Mouse (Mus musculus): Measurements from ENCODE around the gene Cstad. TPM values are rescaled to one million over a fixed set of nuclear protein-coding genes. Genes with fewer than 3 reads are reported as not detected.
A peak's percentile ranks its signal among the peaks of the same experiment; 100 is the strongest.

Gene Cstad
- polyA plus RNA-seq, 1 experiment = not detected

DNA sequence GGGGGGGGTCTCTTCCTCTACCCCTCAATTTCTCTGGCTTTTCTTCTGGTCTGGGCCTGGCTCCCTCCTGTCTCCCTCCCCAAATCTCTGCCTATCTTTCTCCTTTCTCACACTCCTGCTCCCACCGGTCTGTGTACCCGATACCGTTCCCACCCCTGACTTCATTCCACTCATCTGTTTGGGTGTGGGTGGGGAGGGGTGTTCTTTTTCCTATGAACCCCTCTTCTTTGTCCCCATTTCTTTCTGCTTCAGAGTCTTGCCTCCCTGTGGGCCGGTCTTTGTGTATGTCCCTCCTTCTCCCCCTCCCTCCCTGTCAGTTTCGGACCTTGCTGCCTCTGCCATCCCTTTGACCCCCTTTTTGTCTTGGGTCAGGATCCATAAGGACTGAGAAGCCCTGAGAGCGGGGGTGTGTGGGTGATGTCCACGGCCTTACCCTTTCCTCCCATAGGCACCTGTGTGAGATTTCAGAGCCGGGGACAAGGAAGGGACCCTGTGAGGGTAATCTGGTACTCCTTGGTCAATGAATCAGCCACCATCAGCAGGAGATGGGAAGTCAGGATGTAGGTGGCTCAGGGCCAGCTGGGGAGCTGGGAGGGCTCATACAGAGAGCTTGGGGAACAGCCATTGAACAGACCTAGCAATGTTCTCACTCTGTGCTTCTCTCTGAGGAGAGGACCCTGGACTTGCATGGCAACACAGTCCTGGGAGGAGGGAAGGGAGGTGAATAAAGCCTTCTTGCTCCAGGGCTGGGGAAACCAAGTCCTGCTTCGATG lies 19.5 kb downstream of the Cstad start:
- 75% methylated on average over 9 of the region's 9 CpGs for WGBS
- H3K27ac ChIP-seq (ENCODE audit: insufficient read depth, low read depth, low read length) = no peak overlapping the region

DNA sequence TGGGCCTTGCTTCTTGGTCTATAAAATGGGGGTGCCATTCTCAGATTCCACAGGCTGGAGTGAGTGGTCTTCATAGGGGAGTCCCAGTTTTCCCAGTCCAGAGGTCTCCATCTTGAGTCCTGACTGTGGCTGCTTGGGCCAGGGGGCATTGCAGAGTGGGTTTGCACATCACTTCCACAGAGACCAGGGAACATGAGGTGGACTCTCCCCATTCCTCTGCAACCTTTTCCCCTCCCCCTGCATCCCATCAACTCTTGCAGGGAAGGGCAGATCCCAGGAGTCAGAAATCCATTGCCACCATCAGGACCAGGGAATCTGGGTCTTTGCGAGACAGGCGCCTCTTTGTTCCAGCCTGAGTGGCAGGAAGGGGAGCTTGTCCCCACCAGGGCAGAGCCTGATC lies 21.0 kb downstream of the Cstad start:
- H3K4me3 ChIP-seq (ENCODE audit: low read depth, low read length) = no peak overlapping the region
- 100% methylated on average over 2 of the region's 2 CpGs for WGBS

More for the DNA sequence above, 19.5 kb downstream of the Cstad start:
- no peaks in the 10 kb centered on the region for H3K27me3 ChIP-seq (ENCODE audit: control insufficient read depth, insufficient read depth, low read length)
- no peaks in the 10 kb centered on the region for H3K36me3 ChIP-seq (ENCODE audit: control insufficient read depth, insufficient read depth, low read length)
- no peak for TF ChIP-seq CTCF (IDR thresholded peaks at IDR 0.05; ENCODE audit: extremely low read depth, insufficient read length, insufficient replicate concordance, low read depth, low read length)
- no peak for TF ChIP-seq POLR2A (IDR thresholded peaks at IDR 0.05; ENCODE audit: low read depth, low read length)
- H3K4me3 ChIP-seq (ENCODE audit: low read depth, low read length) = peak overlapping the region; percentile 1; the same call in 1 of the 2 replicates
- H3K4me1 ChIP-seq (ENCODE audit: control insufficient read depth, insufficient read depth, insufficient read length, low read length) = peaks cover 4% of the 10 kb centered on the region

DNA sequence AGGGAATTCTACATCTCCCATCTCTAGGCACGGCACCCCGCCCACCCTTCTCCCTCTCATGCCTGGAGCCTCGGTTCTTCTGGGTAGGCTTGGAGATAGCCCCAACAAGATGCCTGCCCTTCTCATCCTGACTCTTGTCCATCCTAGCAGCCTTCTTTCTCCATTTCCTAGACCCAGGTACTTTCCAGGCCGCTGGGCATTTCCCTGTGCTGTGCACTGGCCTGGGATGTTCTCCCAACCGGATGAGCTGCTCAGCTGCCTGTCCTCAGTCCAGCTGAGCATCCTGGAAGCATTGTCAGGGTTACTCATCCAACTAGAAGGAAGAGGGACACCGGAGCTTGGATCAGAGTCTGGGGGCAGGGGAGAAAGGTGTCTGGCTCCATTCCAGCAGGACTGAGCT lies 21.6 kb downstream of the Cstad start:
- H3K27me3 ChIP-seq (ENCODE audit: control insufficient read depth, insufficient read depth, low read length) = no peaks in the 10 kb centered on the region
- no peak overlapping the region for H3K27ac ChIP-seq (ENCODE audit: insufficient read depth, low read depth, low read length)
- 71% methylated on average over 6 of the region's 6 CpGs for WGBS
- no peaks in the 10 kb centered on the region for H3K36me3 ChIP-seq (ENCODE audit: control insufficient read depth, insufficient read depth, low read length)
- peaks cover 4% of the 10 kb centered on the region for H3K4me1 ChIP-seq (ENCODE audit: control insufficient read depth, insufficient read depth, insufficient read length, low read length)
- TF ChIP-seq POLR2A (IDR thresholded peaks at IDR 0.05; ENCODE audit: low read depth, low read length) (no peak), CTCF (IDR thresholded peaks at IDR 0.05; ENCODE audit: extremely low read depth, insufficient read length, insufficient replicate concordance, low read depth, low read length) (no peak)
- H3K4me3 ChIP-seq (ENCODE audit: low read depth, low read length) = no peak overlapping the region

More for the DNA sequence above, 21.0 kb downstream of the Cstad start:
- H3K27ac ChIP-seq (ENCODE audit: insufficient read depth, low read depth, low read length) = no peak overlapping the region
- H3K4me1 ChIP-seq (ENCODE audit: control insufficient read depth, insufficient read depth, insufficient read length, low read length) = peaks cover 4% of the 10 kb centered on the region
- no peaks in the 10 kb centered on the region for H3K27me3 ChIP-seq (ENCODE audit: control insufficient read depth, insufficient read depth, low read length)
- TF ChIP-seq POLR2A (IDR thresholded peaks at IDR 0.05; ENCODE audit: low read depth, low read length) (no peak), CTCF (IDR thresholded peaks at IDR 0.05; ENCODE audit: extremely low read depth, insufficient read length, insufficient replicate concordance, low read depth, low read length) (no peak)
- H3K36me3 ChIP-seq (ENCODE audit: control insufficient read depth, insufficient read depth, low read length) = no peaks in the 10 kb centered on the region

DNA sequence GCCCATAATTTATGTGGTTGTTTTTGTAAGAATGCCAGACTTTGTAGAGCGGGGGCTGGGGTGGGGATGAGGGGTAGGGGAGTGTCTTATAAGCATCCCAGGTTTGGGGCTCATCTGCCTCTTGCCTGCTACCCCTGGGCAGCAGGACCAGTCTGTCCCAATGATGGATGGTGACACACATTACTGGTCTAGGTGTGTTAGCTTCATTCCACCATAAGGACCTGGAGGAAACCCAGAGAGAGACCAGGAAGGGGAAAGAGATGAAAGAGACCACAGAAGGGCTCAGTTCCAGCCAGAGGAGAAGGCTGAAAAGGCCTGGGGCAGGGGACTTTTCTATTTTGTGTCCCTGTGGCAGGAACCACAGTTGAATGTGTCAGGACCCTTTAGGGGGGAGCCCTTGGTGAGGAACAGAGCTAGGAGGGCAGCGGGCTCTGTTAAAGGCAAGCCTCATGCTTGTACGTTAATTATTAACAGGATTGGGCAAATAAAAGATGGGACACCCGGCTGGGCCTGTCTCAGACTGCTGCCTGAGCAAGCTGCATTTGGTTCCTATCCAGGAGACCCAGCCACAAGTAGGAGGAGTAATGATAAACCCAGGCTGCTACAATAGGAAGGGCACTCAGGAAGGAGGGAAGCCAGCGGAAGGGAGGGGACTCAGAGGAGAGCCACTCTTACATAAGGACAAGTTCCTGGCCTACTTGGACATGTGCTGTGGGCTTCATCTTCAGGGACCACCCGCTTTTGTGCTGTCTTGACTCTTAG lies 23.8 kb downstream of the Cstad start:
- Histone ChIP-seq H3K36me3 (ENCODE audit: control insufficient read depth, insufficient read depth, low read length) (no peaks in the 10 kb centered on the region), H3K4me1 (ENCODE audit: control insufficient read depth, insufficient read depth, insufficient read length, low read length) (peaks cover 4% of the 10 kb centered on the region), H3K4me3 (ENCODE audit: low read depth, low read length) (no peak overlapping the region), H3K27me3 (ENCODE audit: control insufficient read depth, insufficient read depth, low read length) (no peaks in the 10 kb centered on the region), H3K27ac (ENCODE audit: insufficient read depth, low read depth, low read length) (0 out of 2 replicates have a peak overlapping the region, but pooled peaks have one; percentile 5)
- no peak for TF ChIP-seq POLR2A (IDR thresholded peaks at IDR 0.05; ENCODE audit: low read depth, low read length)
- TF ChIP-seq CTCF (IDR thresholded peaks at IDR 0.05; ENCODE audit: extremely low read depth, insufficient read length, insufficient replicate concordance, low read depth, low read length) = no peak
- WGBS = 23% methylated on average over 6 of the region's 6 CpGs

DNA sequence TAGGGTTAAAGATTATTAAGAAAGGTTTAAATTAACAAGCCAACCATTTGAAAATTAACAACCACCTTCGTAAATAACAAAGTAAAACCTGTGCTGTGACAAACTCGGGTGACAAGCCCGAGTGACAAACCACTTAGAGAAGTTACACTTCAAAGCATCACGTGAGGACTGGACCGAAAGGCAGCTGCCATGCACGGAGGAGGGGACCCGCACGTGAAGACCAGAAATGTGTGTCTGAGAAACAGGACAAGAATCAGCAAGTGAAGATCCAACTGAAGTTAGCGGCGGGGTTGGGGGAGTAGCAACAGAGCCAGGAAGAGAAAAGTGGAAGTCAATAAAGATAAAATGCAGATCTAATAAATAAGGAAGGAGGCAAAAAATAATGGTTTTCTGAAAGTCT lies 29.0 kb downstream of the Cstad start:
- H3K27ac ChIP-seq (ENCODE audit: insufficient read depth, low read depth, low read length) = no peak overlapping the region
- no peak for TF ChIP-seq POLR2A (IDR thresholded peaks at IDR 0.05; ENCODE audit: low read depth, low read length)
- TF ChIP-seq CTCF (IDR thresholded peaks at IDR 0.05; ENCODE audit: extremely low read depth, insufficient read length, insufficient replicate concordance, low read depth, low read length) = no peak
- no peaks in the 10 kb centered on the region for H3K36me3 ChIP-seq (ENCODE audit: control insufficient read depth, insufficient read depth, low read length)
- H3K27me3 ChIP-seq (ENCODE audit: control insufficient read depth, insufficient read depth, low read length) = no peaks in the 10 kb centered on the region
- peaks cover 5% of the 10 kb centered on the region for H3K4me1 ChIP-seq (ENCODE audit: control insufficient read depth, insufficient read depth, insufficient read length, low read length)
- WGBS = 35% methylated on average over 10 of the region's 10 CpGs
- 0 out of 2 replicates have a peak overlapping the region, but pooled peaks have one; percentile 4 for H3K4me3 ChIP-seq (ENCODE audit: low read depth, low read length)

DNA sequence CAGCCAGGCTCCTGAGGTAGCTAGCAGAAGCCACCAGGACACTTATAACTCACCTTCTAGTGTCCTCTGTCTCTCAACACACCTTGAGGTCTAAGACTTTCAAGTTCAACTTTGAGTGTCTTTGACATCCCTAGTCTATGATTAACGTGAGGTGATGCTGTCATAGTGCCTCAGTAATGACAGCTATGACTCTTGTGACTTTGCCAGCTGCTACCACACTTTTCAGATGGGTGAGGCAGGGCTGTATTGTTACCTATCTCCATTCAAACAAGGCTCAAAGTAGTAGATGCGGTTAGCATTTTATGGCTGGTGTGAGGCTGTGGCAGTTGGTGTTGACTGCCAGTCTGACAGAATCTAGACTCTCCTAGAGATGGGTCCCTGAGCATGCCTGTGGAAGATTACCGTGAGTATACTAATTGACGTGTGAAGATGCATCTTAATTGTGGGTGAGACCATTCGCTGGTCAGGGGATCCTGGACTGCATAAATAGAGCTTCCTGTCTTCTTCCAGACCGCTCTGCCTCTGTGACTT lies 30.5 kb downstream of the Cstad start:
- no peaks in the 10 kb centered on the region for H3K27me3 ChIP-seq (ENCODE audit: control insufficient read depth, insufficient read depth, low read length)
- WGBS = 79% methylated on average over 6 of the region's 6 CpGs
- TF ChIP-seq CTCF (IDR thresholded peaks at IDR 0.05; ENCODE audit: extremely low read depth, insufficient read length, insufficient replicate concordance, low read depth, low read length) = no peak
- no peak for TF ChIP-seq POLR2A (IDR thresholded peaks at IDR 0.05; ENCODE audit: low read depth, low read length)
- H3K27ac ChIP-seq (ENCODE audit: insufficient read depth, low read depth, low read length) = peak overlapping the region; percentile 48
- no peak overlapping the region for H3K4me3 ChIP-seq (ENCODE audit: low read depth, low read length)
- H3K4me1 ChIP-seq (ENCODE audit: control insufficient read depth, insufficient read depth, insufficient read length, low read length) = peaks cover 2% of the 10 kb centered on the region
- no peaks in the 10 kb centered on the region for H3K36me3 ChIP-seq (ENCODE audit: control insufficient read depth, insufficient read depth, low read length)
